Mouse (Mus musculus) frontal cortex, postnatal 10 days (tissue): Measurements from ENCODE around the gene Asb18.

ENCODE experiments used
- DNase-seq, 2 experiments: peaks; one replicate each; pipeline ENCODE4 v3.0.0; 2022; ENCODE audit warnings: low spot score in 2 of 2, mixed read lengths in 1 of 2

Asb18 gene

GRCm38 (mm10) chr1:90014446-90014845, at the start of gene Asb18:
Asb18 (minus strand) TSS chr1:90014666.
- DNase-seq = no peak

DNA sequence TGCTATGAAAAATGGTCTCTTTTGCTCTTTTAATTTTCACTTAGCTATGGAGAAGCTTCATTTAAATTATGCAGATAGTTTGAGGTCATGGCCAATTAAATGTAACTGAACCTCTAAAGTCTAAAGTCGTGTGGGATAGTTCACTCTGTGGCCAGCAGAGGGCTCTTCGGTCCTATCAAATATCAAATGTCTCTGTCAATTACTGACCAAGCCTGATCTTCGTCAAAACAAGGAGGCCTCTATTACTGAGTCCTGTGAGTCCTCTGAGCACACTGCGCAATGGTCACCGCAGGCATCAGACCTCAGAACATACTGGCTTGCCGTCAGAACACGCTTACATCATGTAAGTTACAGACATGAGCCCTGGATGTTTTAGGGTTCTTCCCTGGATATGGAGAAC, 46.1 kb upstream of the Asb18 start:
- DNase-seq = peak; percentile 34 to 62

DNA sequence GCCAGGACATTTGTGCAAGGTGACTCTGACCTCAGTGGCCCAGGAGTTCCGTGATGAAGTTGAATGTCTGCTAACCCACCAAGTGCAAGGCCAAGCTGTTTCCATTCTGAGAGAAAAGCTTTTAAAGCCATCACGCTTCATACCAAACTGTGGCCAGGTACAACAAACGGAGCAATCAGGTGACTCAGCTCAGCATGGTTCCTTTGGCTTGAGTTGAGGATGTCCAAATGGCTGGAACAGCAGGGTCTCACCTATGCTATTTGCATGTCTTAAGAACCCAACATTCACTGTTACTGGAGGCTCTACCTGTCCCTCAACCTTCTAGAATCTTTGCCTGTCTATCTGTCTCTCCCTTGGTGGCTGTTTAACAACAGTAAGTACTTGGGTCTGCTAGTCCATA, 45.6 kb upstream of the Asb18 start:
- DNase-seq = no peak

DNA sequence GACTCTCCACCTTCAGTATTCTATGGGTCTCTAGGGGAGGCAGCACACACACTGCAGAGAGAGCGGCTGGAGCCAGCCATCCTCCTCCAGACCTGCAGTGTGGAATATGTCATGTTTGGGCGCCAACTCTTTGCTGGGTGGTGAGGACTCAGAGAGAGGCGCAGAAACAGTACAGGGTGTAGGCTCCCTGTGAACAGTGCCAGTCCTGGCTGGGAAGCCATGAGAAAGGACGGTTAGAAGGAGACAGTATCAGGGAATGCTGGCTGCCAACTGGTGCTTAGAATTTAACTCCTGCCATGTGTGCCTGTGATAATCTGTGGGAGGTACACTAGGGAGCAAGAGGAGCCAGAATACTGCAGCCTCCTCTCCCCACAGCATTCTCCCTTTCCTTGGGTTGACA, 40.5 kb upstream of the Asb18 start:
- DNase-seq = peak in 1 of 2 experiments; percentile 28

GRCm38 (mm10) chr1:90051347-90051746, 36.9 kb upstream of the Asb18 start:
- peak in 1 of 2 experiments; percentile 40 for DNase-seq

- DNase-seq = no peak
Measured at GRCm38 (mm10) chr1:90050046-90050739, 35.7 kb upstream of the Asb18 start.

DNA sequence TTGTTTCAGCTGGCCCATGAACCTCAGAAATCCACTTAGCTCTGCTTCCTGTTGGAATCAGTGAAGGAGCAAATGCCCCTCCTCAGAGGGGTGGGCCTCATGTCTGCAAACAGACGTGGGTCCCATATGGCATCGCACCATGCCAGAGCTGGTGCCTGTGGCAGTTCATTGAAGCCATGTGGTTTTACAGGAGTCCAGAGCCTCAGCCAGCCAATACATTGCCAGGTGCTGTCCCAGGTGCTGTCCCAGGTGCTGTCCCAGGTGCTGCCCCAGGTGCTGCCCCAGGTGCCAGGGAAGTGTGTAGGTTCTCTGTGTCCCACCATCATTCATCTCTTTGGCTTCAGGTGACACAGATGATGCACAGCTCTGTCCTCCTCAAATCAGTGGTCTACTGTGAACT, 13.8 kb upstream of the Asb18 start:
- no peak for DNase-seq

GRCm38 (mm10) chr1:90026945-90027344, 12.5 kb upstream of the Asb18 start:
- no peak for DNase-seq

DNA sequence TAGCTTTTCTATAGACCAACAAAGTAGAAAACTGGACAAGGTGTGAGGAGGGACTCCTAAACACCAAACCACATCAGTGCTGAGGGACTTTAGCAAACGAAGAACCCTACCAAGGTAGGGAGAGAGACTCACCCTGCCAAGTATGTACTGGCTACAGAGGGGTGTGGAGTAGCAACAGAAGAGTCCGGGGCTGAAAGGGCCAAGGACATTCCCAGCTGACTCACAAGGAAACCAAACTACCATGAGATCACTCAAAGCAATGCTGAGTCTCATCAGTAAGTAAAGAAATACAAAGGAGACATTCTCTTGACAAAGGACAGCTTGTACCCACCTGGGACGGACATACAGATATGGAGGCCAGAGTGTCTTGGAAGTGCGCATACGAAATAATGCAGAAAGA, 5.9 kb upstream of the Asb18 start:
- DNase-seq = no peak

DNA sequence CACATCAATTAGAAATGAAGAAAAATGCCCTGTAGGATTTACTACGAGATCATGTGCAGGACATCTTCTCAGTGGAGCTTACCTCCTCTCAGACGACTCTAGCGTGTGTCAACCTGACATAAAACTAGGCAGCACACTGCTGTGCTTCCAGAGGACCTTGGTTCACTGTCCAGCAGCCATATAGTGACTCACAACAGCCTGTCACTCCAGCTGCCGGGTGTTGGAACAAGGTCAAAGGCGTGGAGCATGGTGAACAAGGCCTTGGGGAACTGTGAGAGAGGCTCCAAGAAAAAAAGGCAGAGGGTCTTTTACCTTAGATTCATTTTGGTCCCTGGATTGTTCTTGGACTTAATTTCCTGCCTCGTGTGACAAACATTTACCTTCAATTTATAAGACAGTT, 3.6 kb upstream of the Asb18 start:
- DNase-seq = no peak

DNA sequence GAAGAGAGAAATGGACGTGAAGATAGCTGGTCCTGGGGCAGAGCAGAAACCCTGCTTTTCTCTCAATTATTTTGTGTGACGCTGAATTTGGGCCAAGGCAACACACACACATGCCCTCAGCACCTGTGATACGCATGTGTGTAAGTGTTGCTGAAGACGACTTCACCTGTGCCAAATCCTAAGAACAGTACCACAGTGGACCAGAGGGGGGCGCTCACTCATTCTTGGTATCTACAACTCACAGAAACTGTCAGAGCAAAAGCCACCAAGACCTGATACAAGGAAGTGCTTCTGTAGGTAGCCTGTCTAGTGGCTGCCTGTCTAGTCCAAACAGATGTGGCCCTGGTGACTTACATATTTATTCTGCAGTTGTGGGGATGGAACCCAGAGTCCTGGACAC, 1.2 kb downstream of the Asb18 start:
- DNase-seq = no peak

DNA sequence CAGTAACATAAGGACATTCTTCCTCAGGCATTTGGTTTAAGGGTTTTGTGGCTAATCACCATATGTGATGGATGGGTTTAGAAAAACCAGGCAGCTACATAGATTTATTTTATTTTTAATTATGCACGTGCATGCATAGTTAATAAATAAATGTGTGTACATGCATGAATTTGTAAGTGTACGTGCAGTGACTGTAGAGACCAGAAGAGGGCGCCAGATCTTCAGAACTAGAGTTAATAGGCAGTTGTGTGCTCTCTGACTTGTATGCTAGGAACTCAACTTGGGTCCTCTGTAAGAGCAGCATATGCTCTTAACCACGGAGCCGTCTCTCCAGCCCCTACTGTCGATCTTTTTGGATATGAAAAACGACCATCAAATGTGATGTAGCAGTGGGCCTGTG, 1.6 kb downstream of the Asb18 start:
- DNase-seq = no peak

DNA sequence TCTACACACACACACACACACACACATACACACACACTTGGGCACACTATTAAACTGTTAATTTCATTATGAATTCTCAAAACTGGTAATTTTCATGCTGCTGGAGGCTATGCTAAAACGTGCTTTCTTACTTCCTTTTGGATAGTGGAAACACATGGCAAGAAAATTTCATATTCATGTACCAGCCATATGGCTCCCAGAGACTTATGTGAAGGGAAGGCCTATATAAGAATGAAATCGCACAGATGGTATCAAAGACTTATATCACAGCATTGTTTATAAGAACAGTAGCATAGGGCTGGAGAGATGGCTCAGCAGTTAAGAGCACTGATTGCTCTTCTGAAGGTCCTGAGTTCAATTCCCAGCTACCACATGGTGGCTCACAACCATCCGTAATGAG, 2.3 kb downstream of the Asb18 start:
- no peak for DNase-seq

DNA sequence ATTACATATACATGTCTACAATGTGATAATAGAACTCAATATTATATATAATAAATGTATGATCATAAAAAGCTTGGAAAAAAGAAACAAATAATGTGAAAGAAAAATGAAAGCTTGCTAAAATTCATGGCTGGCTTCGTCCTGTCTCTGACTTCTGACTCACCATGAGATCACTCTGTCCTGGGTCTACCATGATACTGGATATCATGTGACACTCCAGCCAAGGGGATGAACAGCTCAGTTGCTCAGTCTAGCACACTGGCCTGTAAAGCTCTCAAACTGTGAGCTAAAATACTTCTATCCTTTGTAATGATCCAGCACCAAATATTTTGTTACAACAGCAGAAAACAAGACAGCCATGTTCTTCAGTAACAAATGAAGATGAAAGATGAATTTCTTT, 4.4 kb downstream of the Asb18 start:
- DNase-seq = no peak

GRCm38 (mm10) chr1:90009188-90009587, 5.3 kb downstream of the Asb18 start:
- DNase-seq = no peak

DNA sequence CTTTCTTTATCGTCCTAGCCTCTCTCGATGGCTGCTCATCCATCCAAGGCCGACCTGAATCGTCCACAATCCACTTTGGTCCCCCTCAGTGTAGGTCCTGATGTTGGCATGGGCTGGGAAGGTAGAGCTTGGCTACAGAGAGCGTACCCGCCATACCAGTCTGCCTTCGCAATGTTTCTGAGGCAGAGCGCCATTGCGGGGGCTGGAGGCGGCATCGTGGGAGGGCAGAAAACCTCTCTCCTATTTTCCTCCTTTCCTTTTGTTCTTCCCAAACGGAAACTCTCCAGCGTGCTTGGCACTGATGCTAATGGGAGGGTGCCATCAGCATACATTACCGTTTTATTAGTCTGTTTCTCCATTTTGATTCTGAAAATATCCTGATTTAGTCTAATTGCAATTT, 7.8 kb downstream of the Asb18 start:
- DNase-seq = peak in 1 of 2 experiments; percentile 20

- DNase-seq = no peak
Measured at GRCm38 (mm10) chr1:90000981-90001380, 13.5 kb downstream of the Asb18 start.

- no peak for DNase-seq
Measured at GRCm38 (mm10) chr1:89999858-90000257, 14.6 kb downstream of the Asb18 start.

DNA sequence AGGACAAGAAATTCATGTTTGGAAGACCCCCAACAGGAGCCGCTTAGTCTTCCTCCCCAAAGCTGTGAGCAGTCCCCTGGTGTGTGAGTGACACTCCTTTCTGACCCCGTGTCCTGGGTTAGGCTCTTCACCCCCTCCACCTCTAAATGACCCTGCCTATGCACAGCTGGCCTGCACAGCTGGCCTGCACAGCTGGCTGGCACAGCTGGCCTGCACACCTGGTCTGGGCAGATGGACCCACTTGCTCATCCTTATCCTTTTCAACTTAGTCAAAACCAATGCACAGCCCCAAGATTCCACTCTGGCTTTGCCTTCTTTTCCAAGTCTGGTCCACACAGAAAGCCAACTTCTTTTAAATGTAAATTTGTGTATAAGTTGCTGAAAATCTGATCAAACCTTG, 15.8 kb downstream of the Asb18 start:
- no peak for DNase-seq

DNA sequence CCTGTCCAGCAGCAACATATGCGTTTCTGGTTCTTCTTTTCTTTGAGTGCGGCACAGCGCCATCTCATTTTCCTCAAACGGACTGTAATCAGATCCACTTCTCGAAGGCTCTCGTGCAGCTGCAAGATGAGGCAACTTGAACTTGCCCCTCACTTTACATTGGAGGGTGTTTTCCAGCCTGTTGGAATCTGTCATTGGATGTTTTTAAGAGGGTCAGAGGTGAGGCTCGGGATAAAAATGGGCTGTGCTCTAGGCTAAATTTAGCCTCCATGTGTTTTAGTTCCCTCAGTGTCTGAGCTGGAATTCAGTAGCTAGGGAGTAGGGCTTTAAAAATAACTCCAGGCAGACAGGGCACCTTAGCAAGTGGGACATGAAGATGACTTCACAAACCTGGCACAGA, 16.4 kb downstream of the Asb18 start:
- no peak for DNase-seq

- DNase-seq = no peak
Measured at GRCm38 (mm10) chr1:89992256-89992655, 22.2 kb downstream of the Asb18 start.

DNA sequence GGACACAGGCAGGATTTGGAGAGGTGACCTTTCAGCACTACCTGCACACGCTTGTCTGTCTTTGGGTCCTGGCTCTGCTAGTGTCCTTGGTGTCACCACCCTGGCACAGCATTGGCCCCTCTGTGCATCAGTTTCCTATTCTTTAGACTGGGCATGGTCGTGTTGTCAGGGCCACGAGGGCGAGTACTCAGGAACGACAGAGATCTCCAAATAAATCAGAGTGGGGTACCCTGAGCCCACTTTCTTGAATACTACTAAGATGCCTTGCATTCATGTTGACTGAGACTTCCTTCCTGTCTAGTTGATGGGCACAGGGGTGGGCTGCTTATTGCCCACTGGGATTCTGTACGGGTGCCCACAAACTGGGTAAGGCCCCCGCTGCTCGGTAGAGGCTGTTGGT, 37.2 kb downstream of the Asb18 start:
- DNase-seq = no peak

DNA sequence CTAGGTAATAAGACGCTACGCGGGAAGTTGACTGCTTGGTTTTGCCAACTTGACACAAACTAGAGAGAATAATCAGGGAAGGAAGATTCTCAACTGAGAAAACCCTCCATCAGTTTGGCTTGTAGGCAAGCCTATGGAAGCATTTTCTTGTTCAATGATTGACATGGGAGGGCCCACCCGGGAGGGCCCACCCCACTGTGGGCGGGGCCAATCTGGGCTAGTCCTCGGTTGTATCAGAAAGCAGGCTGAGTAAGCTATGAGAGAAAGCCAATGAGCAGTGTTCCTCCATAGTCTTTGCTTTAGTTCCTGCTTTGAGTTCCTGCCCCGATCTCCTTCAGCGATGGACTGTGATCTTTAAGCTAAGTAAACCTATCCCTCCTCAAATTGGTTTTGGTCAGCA, 38.1 kb downstream of the Asb18 start:
- DNase-seq = no peak

DNA sequence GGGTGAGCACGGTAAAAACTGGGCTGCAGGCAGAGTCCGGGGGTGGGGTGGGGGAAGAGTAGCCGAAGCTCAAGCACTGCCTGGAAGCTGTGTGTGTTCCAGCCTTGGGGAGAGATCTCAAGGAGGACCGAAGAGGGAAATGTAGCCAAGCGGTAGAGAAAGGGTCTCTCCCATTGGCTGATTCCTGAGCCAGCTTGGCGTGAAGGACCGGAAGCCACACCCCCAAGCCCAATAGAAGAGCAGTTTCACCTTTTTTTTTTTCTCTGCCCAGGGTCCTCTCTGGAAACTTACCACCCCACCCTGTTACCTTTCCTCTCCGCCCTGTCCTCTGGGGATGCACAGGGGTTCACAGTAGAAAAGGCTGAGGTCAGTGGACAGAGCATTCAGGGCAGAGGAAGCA, 39.9 kb downstream of the Asb18 start:
- no peak for DNase-seq
